Mouse (Mus musculus) CH12.LX (cell line): ENCODE measurements around the gene Ncdn. TPM values are rescaled to one million over a fixed set of nuclear protein-coding genes. Genes with fewer than 3 reads are reported as not detected.

Experiments
- DNase-seq: peaks from one replicate; pipeline ENCODE4 v3.0.0-alpha.2; 2013; ENCODE audit errors: extremely low read depth
- H3K27ac ChIP-seq: 2 replicates; pipeline ENCODE4 v1.5.1; 2012; ENCODE audit warnings: low read depth, mild to moderate bottlenecking, control low read depth, moderate library complexity; ENCODE audit not compliant: insufficient read depth
- H3K27me3 ChIP-seq: replicated peaks from 2 replicates; pipeline ENCODE3; 2012; ENCODE audit warnings: inconsistent platforms
- H3K36me3 ChIP-seq, 2 experiments: replicated peaks in 1 of 2; 2 replicates each; pipeline versions ENCODE3 to v1.6.1; 2012; ENCODE audit warnings: inconsistent platforms in 1 of 2, low read length in 1 of 2, mild to moderate bottlenecking in 1 of 2, mixed read lengths in 1 of 2, moderate library complexity in 1 of 2; ENCODE audit not compliant: control insufficient read depth in 1 of 2, insufficient read depth in 1 of 2
- H3K4me1 ChIP-seq, 2 experiments: 2 replicates each; pipeline ENCODE4 v1.6.1; 2012; ENCODE audit warnings: inconsistent platforms in 1 of 2, moderate library complexity in 1 of 2; ENCODE audit not compliant: insufficient read depth in 2 of 2, control insufficient read depth in 1 of 2
- H3K4me2 ChIP-seq: 2 replicates; pipeline ENCODE4 v1.6.1; 2012; ENCODE audit warnings: low read depth, mild to moderate bottlenecking, control low read depth; ENCODE audit not compliant: poor library complexity, insufficient read depth, severe bottlenecking
- H3K4me3 ChIP-seq, 3 experiments: fragments of 150-350 bp in 1 of 3; sonication (generic) in 1 of 3; replicated peaks in 1 of 3; 2 replicates each; pipeline versions ENCODE3 to v1.5.1; 2011 to 2012; ENCODE audit warnings: low read depth in 2 of 3, low read length in 2 of 3, mild to moderate bottlenecking in 2 of 3, moderate library complexity in 2 of 3, control low read depth in 1 of 3, improper control_type of control experiment in 1 of 3, inconsistent platforms in 1 of 3, mixed read lengths in 1 of 3; ENCODE audit not compliant: poor library complexity in 1 of 3
- H3K79me2 ChIP-seq: replicated peaks from 2 replicates; pipeline ENCODE4 v1.6.1; 2012; ENCODE audit warnings: mild to moderate bottlenecking, moderate library complexity; ENCODE audit not compliant: control insufficient read depth, poor library complexity, insufficient read depth, severe bottlenecking; ENCODE audit errors: extremely low read depth
- H3K9ac ChIP-seq: 2 replicates; pipeline ENCODE4 v1.6.1; 2012; ENCODE audit warnings: low read depth, mild to moderate bottlenecking, control low read depth, moderate library complexity; ENCODE audit not compliant: insufficient read depth
- H3K9me3 ChIP-seq: replicated peaks from 2 replicates; pipeline ENCODE3; 2012; ENCODE audit warnings: low read length, inconsistent platforms, mixed read lengths
- BHLHE40 ChIP-seq: IDR thresholded peaks from 2 replicates; pipeline ENCODE4 v1.6.1; 2011; ENCODE audit warnings: mild to moderate bottlenecking, low read depth, low read length, improper control_type of control experiment
- CHD1 ChIP-seq: IDR thresholded peaks from 2 replicates; pipeline ENCODE4 v1.6.1; 2012; ENCODE audit warnings: low read depth, low read length, improper control_type of control experiment, inconsistent platforms
- CHD2 ChIP-seq: IDR thresholded peaks from 2 replicates; pipeline ENCODE4 v1.6.1; 2011; ENCODE audit warnings: low read length, improper control_type of control experiment
- CTCF ChIP-seq, 2 experiments: IDR thresholded peaks in 1 of 2; conservative IDR thresholded peaks in 1 of 2; 2 replicates each; pipeline ENCODE4 v1.5.1; 2011 to 2012; ENCODE audit warnings: low read depth in 2 of 2, low read length in 2 of 2, improper control_type of control experiment in 1 of 2, inconsistent platforms in 1 of 2, mild to moderate bottlenecking in 1 of 2, moderate library complexity in 1 of 2
- HCFC1 ChIP-seq: IDR thresholded peaks from 2 replicates; pipeline ENCODE4 v1.6.1; 2012; ENCODE audit warnings: low read depth, mild to moderate bottlenecking, inconsistent platforms, low read length, improper control_type of control experiment
- JUND ChIP-seq: conservative IDR thresholded peaks from 2 replicates; pipeline ENCODE4 v1.6.1; 2011; ENCODE audit warnings: low read depth, low read length, improper control_type of control experiment
- KAT2A ChIP-seq: IDR thresholded peaks from 2 replicates; pipeline ENCODE4 v1.6.1; 2012; ENCODE audit warnings: low read length, improper control_type of control experiment, inconsistent platforms; ENCODE audit not compliant: insufficient replicate concordance
- MAFK ChIP-seq: IDR thresholded peaks from 2 replicates; pipeline ENCODE4 v1.6.1; 2011; ENCODE audit warnings: low read length, improper control_type of control experiment; ENCODE audit not compliant: insufficient replicate concordance
- MAZ ChIP-seq: IDR thresholded peaks from 2 replicates; pipeline ENCODE4 v1.6.1; 2012; ENCODE audit warnings: low read depth, mild to moderate bottlenecking, inconsistent platforms, low read length, improper control_type of control experiment, moderate library complexity
- NRF1 ChIP-seq: IDR thresholded peaks from 2 replicates; pipeline ENCODE4 v1.6.1; 2014; ENCODE audit warnings: low read depth, mild to moderate bottlenecking, inconsistent platforms, low read length, improper control_type of control experiment, moderate library complexity
- PAX5 ChIP-seq: IDR thresholded peaks from 2 replicates; pipeline ENCODE4 v1.6.1; 2012; ENCODE audit warnings: low read length, inconsistent platforms, mixed read lengths
- POLR2A ChIP-seq: IDR thresholded peaks from 2 replicates; pipeline ENCODE4 v1.6.1; 2011; ENCODE audit warnings: low read depth, mild to moderate bottlenecking, improper control_type of control experiment, low read length
- RAD21 ChIP-seq: IDR thresholded peaks from 2 replicates; pipeline ENCODE4 v1.6.1; 2011; ENCODE audit warnings: low read depth, mild to moderate bottlenecking, low read length, improper control_type of control experiment, moderate library complexity
- SIN3A ChIP-seq: IDR thresholded peaks from 2 replicates; pipeline ENCODE4 v1.6.1; 2012; ENCODE audit warnings: low read length, improper control_type of control experiment, inconsistent platforms
- TCF12 ChIP-seq: IDR thresholded peaks from 2 replicates; pipeline ENCODE4 v1.6.1; 2014; ENCODE audit warnings: low read depth, mild to moderate bottlenecking, inconsistent platforms, low read length, improper control_type of control experiment
- USF1 ChIP-seq: IDR thresholded peaks from 2 replicates; pipeline ENCODE4 v1.6.1; 2014; ENCODE audit warnings: low read depth, mild to moderate bottlenecking, inconsistent platforms, low read length, improper control_type of control experiment
- ZMIZ1 ChIP-seq: IDR thresholded peaks from 2 replicates; pipeline ENCODE4 v1.6.1; 2012; ENCODE audit warnings: low read depth, mild to moderate bottlenecking, inconsistent platforms, low read length, improper control_type of control experiment
- dilution Hi-C: fragments of 300-500 bp; cut with MboI; formaldehyde crosslinking; loops from 2 replicates; pipeline ENCODE4 v1.14.3; 2020; ENCODE audit warnings: low sequenced_read_pairs; ENCODE audit not compliant: extremely low pct_unique_long_range_greater_than_20kb, extremely low pct_ligation_motif_present
- in situ Hi-C: fragments of 300-500 bp; cut with MboI; formaldehyde crosslinking; loops from 3 replicates; pipeline ENCODE4 v1.14.3; 2019; ENCODE audit warnings: low sequenced_read_pairs, low pct_ligation_motif_present, low pct_unique_long_range_greater_than_20kb, mixed read lengths
- polyA plus RNA-seq: library from polyadenylated mRNA; unstranded; fragments of >175 nt; gene quantifications from 2 replicates; pipeline ENCODE4 v1.2.1, GENCODE M21; 2012; ENCODE audit warnings: low read depth; ENCODE audit not compliant: insufficient read length
- total RNA-seq, 2 experiments: library from RNA; depleted of rRNA; stranded (reverse); fragments of 300-350 nt in 1 of 2; fragments of >200 nt in 1 of 2; gene quantifications; 2 replicates each; pipeline ENCODE4 v1.2.3; 2012 to 2014

The Ncdn gene
- total and polyA plus RNA-seq, 3 experiments, result 18.7 to 41.2 (median 30.6) TPM

DNA sequence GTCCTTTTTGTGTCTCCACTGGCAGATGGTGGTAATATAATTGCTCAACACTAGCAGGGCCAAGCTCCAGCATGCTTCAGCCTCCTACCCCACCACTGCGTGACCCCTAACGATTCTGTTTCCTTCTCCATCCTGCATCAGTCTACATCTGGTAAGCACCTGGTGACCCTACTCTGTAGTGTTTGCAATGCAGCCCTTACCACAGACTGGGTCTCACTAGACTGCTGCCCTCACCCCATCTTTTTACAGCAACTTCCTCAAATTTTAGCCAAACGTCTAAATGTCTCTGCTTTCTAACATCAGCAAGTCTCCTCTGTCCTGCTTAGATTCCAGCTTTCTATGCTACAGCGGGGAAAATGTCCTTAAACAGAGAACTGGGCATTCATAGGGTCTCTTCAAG lies 17.6 kb upstream of the Ncdn start:
- no peak overlapping the region for H3K27ac ChIP-seq
- H3K4me3 ChIP-seq, result no peak overlapping the region
- peaks cover 0 to 6% of the 10 kb centered on the region in 2 experiments; a peak in 1 of 4 replicates for H3K4me1 ChIP-seq
- no peak for DNase-seq
- peaks cover 6 to 36% of the 10 kb centered on the region in 2 experiments for H3K36me3 ChIP-seq
- H3K4me2 ChIP-seq, result no peak overlapping the region
- dilution Hi-C loops, result no loop called here
- H3K79me2 ChIP-seq, result no peaks in the 10 kb centered on the region
- TF ChIP-seq POLR2A (no peak), MAFK (no peak), ZMIZ1 (no peak), MAZ (no peak), BHLHE40 (no peak), SIN3A (no peak), CHD1 (no peak)
- in situ Hi-C loops, result no loop called here
- H3K9ac ChIP-seq, result no peak overlapping the region
- no peaks in the 10 kb centered on the region for H3K27me3 ChIP-seq
- H3K9me3 ChIP-seq, result no peaks in the 10 kb centered on the region

DNA sequence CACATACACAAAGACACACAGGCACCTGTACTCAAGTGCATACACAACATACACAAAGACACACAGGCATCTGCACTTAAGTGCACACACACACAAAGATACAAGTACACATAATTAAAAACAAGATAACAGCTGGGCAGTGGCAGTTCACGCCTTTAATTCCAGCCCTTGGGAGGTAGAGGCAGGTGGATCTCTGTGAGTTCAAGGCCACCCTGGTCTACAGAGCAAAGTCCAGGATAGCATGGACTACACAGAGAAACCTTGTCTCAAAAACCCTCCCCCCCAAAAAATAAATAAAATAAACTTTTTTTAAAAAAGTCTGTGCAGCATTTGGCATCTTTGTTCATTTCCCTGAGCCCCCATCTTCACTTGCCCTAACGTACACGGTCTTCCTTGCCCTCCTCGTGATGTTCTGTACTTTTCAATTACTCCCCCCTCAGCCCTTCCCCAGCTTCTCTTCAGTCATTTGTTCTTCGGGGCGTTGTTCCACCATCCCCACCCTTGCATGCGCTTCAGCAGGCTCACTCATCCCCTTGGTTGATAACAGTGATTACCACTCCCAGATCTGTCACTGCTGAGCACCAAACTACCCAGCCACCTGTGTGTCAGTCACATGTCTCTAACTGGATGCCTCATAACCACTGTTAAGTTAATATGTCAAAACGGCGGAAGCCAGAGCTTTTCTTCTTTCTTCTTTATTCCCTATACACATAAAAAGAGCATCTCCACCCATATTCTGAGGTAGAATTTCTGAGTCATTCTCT lies 16.7 kb upstream of the Ncdn start:
- no peaks in the 10 kb centered on the region for H3K27me3 ChIP-seq
- H3K9me3 ChIP-seq, result no peaks in the 10 kb centered on the region
- H3K4me3 ChIP-seq, result no peak overlapping the region
- no peak overlapping the region for H3K4me2 ChIP-seq
- H3K9ac ChIP-seq, result no peak overlapping the region
- no peaks in the 10 kb centered on the region for H3K79me2 ChIP-seq
- no peak for TF ChIP-seq NRF1
- TF ChIP-seq RAD21, result no peak
- no peak for TF ChIP-seq USF1
- TF ChIP-seq TCF12, result no peak
- TF ChIP-seq JUND, result no peak
- TF ChIP-seq KAT2A, result no peak
- dilution Hi-C loops (no loop called here), in situ Hi-C loops (no loop called here)
- DNase-seq, result no peak
- peaks cover 0 to 6% of the 10 kb centered on the region in 2 experiments; a peak in 1 of 4 replicates for H3K4me1 ChIP-seq
- no peak overlapping the region for H3K27ac ChIP-seq
- peaks cover 6 to 33% of the 10 kb centered on the region in 2 experiments for H3K36me3 ChIP-seq

DNA sequence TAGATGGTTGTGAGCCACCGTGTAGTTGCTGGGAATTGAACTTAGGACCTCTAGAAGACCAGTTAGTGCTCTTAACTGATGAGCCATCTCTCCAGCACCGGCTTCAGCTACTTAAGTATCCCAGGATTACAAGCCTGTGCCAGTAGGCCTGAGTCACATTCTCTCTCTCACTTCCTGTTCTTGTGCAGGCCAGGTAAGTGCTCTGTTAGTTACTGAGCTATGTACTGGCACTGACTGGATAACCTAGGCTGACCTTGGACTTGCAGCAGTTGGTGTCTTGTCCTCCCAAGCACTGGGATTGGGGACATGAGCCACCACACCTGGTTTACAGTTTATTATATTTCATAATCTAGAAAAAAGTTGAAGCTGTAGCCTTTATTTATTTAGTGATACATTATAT lies 10.2 kb upstream of the Ncdn start:
- H3K27me3 ChIP-seq, result no peaks in the 10 kb centered on the region
- H3K4me2 ChIP-seq, result no peak overlapping the region
- in situ Hi-C loops, result no loop called here
- no peak for TF ChIP-seq MAZ
- no peak for TF ChIP-seq PAX5
- TF ChIP-seq POLR2A, result no peak
- TF ChIP-seq CHD1, result no peak
- no peak for TF ChIP-seq CHD2
- TF ChIP-seq CTCF (conservative IDR thresholded peaks at IDR 0.05 in 1 of 2, IDR thresholded peaks at IDR 0.05 in 1 of 2; ENCODE audit: low read depth in 2 of 2, low read length in 2 of 2), result no peak
- no peak for TF ChIP-seq HCFC1
- TF ChIP-seq SIN3A, result no peak
- TF ChIP-seq, all 38 proteins: peak for 0
- Histone ChIP-seq H3K79me2 (no peaks in the 10 kb centered on the region), H3K9me3 (no peaks in the 10 kb centered on the region), H3K36me3 (peaks cover 7 to 36% of the 10 kb centered on the region in 2 experiments), H3K9ac (no peak overlapping the region), H3K4me3 (no peak overlapping the region), H3K27ac (no peak overlapping the region), H3K4me1 (peaks cover 0 to 13% of the 10 kb centered on the region in 2 experiments; a peak in 2 of 4 replicates)
- dilution Hi-C loops, result no loop called here
- no peak for DNase-seq
